Mouse (Mus musculus): ENCODE results near the gene Vmn2r48. TPM values are rescaled to one million over a fixed set of nuclear protein-coding genes. Genes with fewer than 3 reads are reported as not detected.
"Not testable (repeated sequence)": the region's sequence is repeated elsewhere in the genome, so short reads cannot be mapped to it uniquely, and the experiment has no call there.

The Vmn2r48 gene
- total RNA-seq (2014; fragmentation: Nextera tagmentation) (not detected in 2 replicates), total RNA-seq (2017) (0.11 TPM in 1 of 2 replicates, not detected in the other), polyA plus RNA-seq (2012) (not detected in 2 replicates)

- not testable (repeated sequence) for H3K36me3 ChIP-seq (replicated peaks); H3K9me3 ChIP-seq (replicated peaks); H3K27me3 ChIP-seq (ENCODE audit: insufficient read depth, low read length); H3K4me3 ChIP-seq (ENCODE audit: low read depth, low read length); DNase-seq (ENCODE audit: low spot score); H3K4me1 ChIP-seq (ENCODE audit: insufficient read depth, low read depth, low read length); ATAC-seq (ENCODE audit: extremely low read depth, insufficient number of reproducible peaks, low FRiP score, poor library complexity, severe bottlenecking)
Measured at GRCm38 (mm10) chr7:9953485-9953884, at the start of gene Vmn2r48. Vmn2r48 (minus strand) TSS chr7:9953585.

GRCm38 (mm10) chr7:9992157-9992556 is 38.8 kb upstream of the Vmn2r48 start, which contains the start of gene Vmn2r49:
Vmn2r49 (minus strand) TSS chr7:9992257.
- H3K9me3 ChIP-seq (replicated peaks); H3K27me3 ChIP-seq (ENCODE audit: insufficient read depth, low read length); H3K4me3 ChIP-seq (ENCODE audit: low read depth, low read length); DNase-seq (ENCODE audit: low spot score); H3K36me3 ChIP-seq (replicated peaks); H3K4me1 ChIP-seq (ENCODE audit: insufficient read depth, low read depth, low read length); ATAC-seq (ENCODE audit: extremely low read depth, insufficient number of reproducible peaks, low FRiP score, poor library complexity, severe bottlenecking): not testable (repeated sequence)

Other genes starting within 250 kb of the Vmn2r48 start
- gene Vmn2r46, start 183.0 kb downstream of the Vmn2r48 start, total RNA-seq (2014; fragmentation: Nextera tagmentation), result not detected in 2 replicates
- gene Vmn2r46, start 183.0 kb downstream of the Vmn2r48 start, total RNA-seq (2017), result not detected in 2 replicates
- gene Vmn2r46, start 183.0 kb downstream of the Vmn2r48 start, polyA plus RNA-seq (2012), result not detected in 2 replicates
- not detected in 2 replicates for gene Vmn2r47, start 112.3 kb downstream of the Vmn2r48 start, total RNA-seq (2014; fragmentation: Nextera tagmentation)
- gene Vmn2r47, start 112.3 kb downstream of the Vmn2r48 start, total RNA-seq (2017), result not detected in 2 replicates
- not detected in 2 replicates for gene Vmn2r47, start 112.3 kb downstream of the Vmn2r48 start, polyA plus RNA-seq (2012)
- not detected in 2 replicates for gene Vmn2r49, start 38.7 kb upstream of the Vmn2r48 start, total RNA-seq (2014; fragmentation: Nextera tagmentation)
- gene Vmn2r49, start 38.7 kb upstream of the Vmn2r48 start, total RNA-seq (2017), result 0.12 and 0.33 TPM in 2 replicates
- gene Vmn2r49, start 38.7 kb upstream of the Vmn2r48 start, polyA plus RNA-seq (2012), result not detected in 2 replicates
- gene Vmn2r50, start 99.7 kb upstream of the Vmn2r48 start, total RNA-seq (2014; fragmentation: Nextera tagmentation), result not detected in 2 replicates
- gene Vmn2r50, start 99.7 kb upstream of the Vmn2r48 start, total RNA-seq (2017), result 0.06 and 0.22 TPM in 2 replicates
- gene Vmn2r50, start 99.7 kb upstream of the Vmn2r48 start, polyA plus RNA-seq (2012), result not detected in 2 replicates
- gene Vmn2r51, start 152.2 kb upstream of the Vmn2r48 start, total RNA-seq (2014; fragmentation: Nextera tagmentation), result not detected in 2 replicates
- gene Vmn2r51, start 152.2 kb upstream of the Vmn2r48 start, total RNA-seq (2017), result not detected in 2 replicates
- not detected in 2 replicates for gene Vmn2r51, start 152.2 kb upstream of the Vmn2r48 start, polyA plus RNA-seq (2012)
- gene Vmn2r52, start 223.0 kb upstream of the Vmn2r48 start, total RNA-seq (2014; fragmentation: Nextera tagmentation), result not detected in 2 replicates
- gene Vmn2r52, start 223.0 kb upstream of the Vmn2r48 start, total RNA-seq (2017), result 0.05 and 0.06 TPM in 2 replicates
- not detected in 2 replicates for gene Vmn2r52, start 223.0 kb upstream of the Vmn2r48 start, polyA plus RNA-seq (2012)

Data from G1E (cell line).